Mouse (Mus musculus): ENCODE measurements around the gene Syt5.

Syt5 gene

DNA sequence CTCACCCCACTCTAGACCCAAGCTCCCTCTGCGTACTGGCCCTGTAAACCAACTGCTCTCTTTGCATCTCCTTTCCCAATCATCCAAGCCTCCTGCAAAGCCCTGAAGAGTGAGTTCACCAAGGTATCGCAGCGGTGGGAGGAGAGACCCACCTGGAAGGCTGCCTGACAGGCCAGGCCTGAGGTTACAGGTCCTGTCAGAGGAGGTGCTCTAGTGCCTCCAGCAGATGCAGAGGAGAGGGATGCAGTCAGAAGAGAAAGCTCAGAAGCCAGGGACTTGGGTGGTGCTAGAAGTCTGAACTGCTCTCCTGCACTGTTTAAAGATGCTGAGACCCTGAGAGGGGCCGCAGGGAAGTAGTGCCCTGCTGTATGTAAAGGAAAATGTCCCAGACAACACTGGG lies 48.3 kb downstream of the Syt5 start:
- DNase-seq = no peak

DNA sequence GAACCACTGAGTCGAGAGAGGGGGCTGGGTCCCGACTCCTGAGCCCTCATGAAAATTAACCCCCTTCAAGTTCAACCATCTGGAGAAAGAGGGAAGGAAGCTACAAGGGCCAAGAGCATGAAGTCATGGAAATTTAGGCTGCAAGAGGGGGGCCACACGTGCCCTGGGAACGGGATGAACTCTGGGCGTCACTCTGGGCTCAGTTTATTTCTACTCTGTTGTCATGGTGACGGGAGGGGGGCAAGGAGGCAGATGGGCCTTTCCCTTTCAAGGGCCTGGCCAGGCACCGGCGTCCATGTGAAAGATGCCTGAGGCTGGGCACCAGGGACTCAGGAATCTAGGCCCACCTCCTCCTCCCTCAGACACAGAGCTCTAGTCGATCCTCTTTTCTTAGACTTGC lies 49.1 kb downstream of the Syt5 start:
- DNase-seq = no peak

DNA sequence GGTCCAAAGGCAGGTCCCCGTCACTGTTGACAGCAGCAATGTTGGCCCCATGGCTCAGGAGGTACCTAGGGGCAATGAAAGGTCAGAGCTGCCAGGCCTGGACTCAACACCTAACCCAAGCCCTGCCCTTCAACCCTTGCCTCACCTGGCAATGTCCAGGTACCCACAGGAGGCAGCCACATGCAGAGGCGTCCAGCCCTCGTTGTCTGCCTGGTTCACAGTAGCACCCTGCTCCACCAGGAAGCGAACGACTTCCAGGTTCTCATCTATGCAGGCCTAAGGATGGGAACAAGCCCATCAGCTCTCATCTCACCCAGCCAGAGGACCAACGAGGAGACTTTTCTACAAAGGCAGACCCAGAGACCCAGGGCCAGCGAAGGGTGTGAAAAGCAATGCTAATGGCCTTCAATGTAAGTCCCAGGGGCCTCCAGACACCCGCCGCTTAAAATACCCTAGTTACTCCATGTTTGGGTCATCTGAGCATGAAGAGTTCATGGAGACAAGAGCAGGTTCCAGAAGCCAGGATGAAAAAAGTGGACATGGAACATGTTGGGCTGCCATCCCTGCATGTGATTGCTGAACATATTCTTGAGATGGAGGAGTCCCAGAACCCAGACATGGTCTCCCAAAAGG lies 50.0 kb downstream of the Syt5 start:
- no peak for DNase-seq

DNA sequence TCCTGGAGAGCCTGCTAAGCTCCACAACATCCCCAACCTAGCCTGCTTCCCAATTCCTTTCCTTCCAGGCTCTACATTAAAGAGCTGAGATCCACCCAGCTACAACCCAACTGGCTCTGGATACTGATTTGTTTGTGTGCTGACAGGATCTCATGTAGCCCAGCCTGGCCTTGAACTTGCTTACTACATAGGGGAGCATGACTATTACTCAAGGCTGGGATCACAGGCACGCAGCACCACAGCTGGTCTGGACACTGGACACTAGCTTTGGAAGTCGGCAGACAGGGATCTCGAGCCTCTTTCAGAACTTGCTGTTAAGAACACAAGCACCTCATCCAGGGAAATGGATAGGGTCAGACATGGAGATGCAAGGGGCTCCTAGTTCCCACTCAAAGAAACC lies 50.9 kb downstream of the Syt5 start:
- DNase-seq = no peak

DNA sequence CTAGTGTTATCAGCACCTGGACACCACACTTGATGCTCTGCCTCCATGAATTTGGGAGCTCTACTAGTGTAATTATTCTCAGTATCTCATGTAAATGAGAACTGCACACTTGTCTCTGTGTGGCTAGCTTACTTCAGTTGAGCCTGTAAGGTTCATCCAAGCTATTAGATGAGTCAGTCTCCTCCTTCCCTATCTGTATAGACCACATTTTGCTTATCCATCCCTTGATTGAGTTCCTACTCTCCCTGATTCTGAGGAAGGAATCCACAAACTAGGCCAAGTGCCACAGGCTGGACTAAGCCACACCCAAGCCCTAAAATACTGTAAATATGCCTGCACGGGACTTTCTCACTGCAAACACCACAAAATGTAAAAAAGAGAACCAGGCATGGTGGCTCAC lies 53.4 kb downstream of the Syt5 start:
- DNase-seq = no peak

DNA sequence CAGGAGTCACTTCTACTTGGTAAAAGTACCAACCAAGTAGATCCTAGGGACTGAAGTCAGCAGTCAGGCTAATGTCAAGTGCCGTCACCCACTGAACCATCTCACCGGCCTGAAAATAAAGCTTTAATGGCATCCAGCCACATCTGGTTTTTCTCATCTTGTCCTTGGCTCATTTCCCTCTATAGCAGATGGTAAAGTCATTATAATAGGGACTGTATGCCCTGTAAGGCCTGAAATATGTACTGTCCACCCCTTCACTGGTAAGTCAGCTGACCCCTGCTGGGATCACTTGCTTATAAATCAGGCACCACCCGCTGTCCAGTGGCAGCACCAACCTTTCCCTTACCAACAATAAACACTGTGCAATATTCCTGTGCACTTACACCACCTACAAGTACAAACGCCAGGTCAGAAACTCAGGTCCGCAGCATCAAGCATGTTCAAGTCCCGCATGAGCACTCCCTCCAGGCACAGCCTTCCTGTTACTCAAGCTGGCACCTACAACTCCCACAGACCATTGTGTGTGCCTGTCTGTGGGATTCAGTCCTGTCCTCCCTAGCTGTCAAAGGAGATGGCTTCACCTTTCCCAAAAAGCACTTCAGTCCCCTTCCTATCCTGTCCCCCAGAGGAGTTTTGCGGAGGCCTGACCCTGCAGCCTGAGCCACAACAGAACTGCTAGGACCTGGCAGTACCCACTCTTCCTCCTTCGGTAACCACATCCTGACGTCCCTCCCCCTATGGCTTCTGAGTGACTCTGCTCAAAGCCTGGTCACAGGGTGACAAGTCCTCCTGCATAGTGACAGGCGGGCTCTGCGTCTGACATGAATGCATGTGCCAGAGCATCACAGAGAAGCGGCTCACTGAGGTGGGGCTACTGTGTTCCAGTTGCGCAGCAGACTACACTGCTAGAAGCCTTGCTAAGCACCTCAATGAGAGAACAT lies 54.8 kb downstream of the Syt5 start:
- no peak for DNase-seq

DNA sequence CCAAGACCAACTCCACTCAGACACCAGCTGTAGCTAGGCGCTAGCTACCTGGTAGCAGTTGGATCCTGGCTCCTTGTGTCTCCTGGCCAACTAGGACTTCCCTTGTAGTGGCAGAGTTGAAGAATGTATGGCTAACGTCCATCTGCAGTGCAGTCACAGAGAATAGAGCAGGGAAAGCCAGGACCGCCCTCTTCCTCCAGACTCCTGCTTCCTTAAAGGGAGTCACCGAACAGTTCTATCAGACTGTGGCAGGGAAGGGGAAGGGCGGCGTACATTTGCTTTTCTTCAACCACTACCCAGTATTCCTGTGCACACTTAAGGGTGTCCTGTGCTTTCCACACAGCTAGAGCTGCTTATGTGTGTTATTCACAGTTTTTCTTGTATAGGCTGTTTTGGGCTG lies 56.0 kb downstream of the Syt5 start:
- no peak for DNase-seq

Measured in right cerebral cortex, postnatal 25 days (tissue).